Mouse (Mus musculus) forebrain, embryonic 14.5 days (tissue): ENCODE measurements around the gene Scfd2. TPM values are rescaled to one million over a fixed set of nuclear protein-coding genes. Genes with fewer than 3 reads are reported as not detected.
A peak's percentile ranks its signal among the peaks of the same experiment; 100 is the strongest.

ENCODE experiments used
- ATAC-seq: fragments of 200-750 bp; cut with Nextera tagmentation; 2 replicates; pipeline ENCODE4 v1.8.0; 2017; ENCODE audit warnings: mild to moderate bottlenecking, moderate library complexity
- DNase-seq: peaks from one replicate; pipeline ENCODE4 v3.0.0-alpha.2; 2015; ENCODE audit warnings: low spot score
- H3K27ac ChIP-seq: fragments of 300-500 bp; sonication (generic); 2 replicates; pipeline ENCODE4 v1.5.1; 2014; ENCODE audit warnings: low read depth, mild to moderate bottlenecking, control low read depth, low read length, moderate library complexity
- H3K27me3 ChIP-seq: fragments of 300-500 bp; sonication (generic); replicated peaks from 2 replicates; pipeline ENCODE4 v1.6.1; 2014; ENCODE audit warnings: low read length, control low read depth, mixed read lengths; ENCODE audit not compliant: control insufficient read depth, insufficient read depth
- H3K36me3 ChIP-seq: fragments of 300-500 bp; sonication (generic); 2 replicates; pipeline ENCODE4 v1.6.1; 2014; ENCODE audit warnings: low read length, control low read depth; ENCODE audit not compliant: control insufficient read depth, insufficient read depth
- H3K4me1 ChIP-seq: fragments of 300-500 bp; sonication (generic); 2 replicates; pipeline ENCODE4 v1.6.1; 2014; ENCODE audit warnings: antibody characterized with exemption, low read length, control low read depth; ENCODE audit not compliant: control insufficient read depth, insufficient read depth
- H3K4me2 ChIP-seq: fragments of 300-500 bp; sonication (generic); 2 replicates; pipeline ENCODE4 v1.6.1; 2014; ENCODE audit warnings: mild to moderate bottlenecking, control low read depth, low read length
- H3K4me3 ChIP-seq: fragments of 300-500 bp; sonication (generic); 2 replicates; pipeline ENCODE4 v1.5.1; 2014; ENCODE audit warnings: low read depth, low read length, control low read depth
- H3K9ac ChIP-seq: fragments of 300-500 bp; sonication (generic); 2 replicates; pipeline ENCODE4 v1.6.1; 2014; ENCODE audit warnings: mild to moderate bottlenecking, low read length, control low read depth, moderate library complexity
- H3K9me3 ChIP-seq: fragments of 300-500 bp; sonication (generic); replicated peaks from 2 replicates; pipeline ENCODE4 v1.6.1; 2016; ENCODE audit warnings: low read length, control low read depth, mixed read lengths; ENCODE audit not compliant: control insufficient read depth
- WGBS: fragments of 180-500 bp; shearing (Covaris S2); extraction: QIAGEN DNeasy Blood & Tissue Kit; methylation state at CpG from one replicate; pipeline ENCODE4 v1.1.7; 2014; 5-methylcytosine and 5-hydroxymethylcytosine counted together
- polyA plus RNA-seq: library from polyadenylated mRNA; unstranded; fragments of >200 nt; fragmentation: Nextera tagmentation; extraction: Ambion mirVana; gene quantifications from 2 replicates; pipeline ENCODE4 v1.2.1, GENCODE M21; 2014

Gene Scfd2
- polyA plus RNA-seq, 1 experiment from 2014 or later = 18.6 TPM

DNA sequence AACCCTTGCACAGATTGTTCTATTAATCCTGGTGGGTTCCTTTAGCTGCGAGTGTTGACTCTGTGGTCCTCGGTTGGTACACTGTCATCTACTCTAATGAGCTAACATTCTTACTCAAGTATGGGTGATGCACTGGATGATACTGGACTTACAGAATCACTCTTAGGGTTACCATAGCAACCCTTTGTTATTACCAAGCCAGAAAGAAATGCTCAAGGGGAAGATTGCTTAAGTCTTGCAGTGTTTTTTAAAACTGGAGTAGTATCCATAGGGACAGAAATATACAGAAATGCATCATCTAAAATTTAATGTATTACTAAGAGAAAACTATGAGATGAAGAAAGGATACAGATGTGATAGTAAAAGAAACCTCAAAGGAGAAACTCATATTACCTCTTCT is 139.8 kb downstream of the Scfd2 start:
- Histone ChIP-seq H3K27me3 (no peaks in the 10 kb centered on the region), H3K27ac (no peak overlapping the region), H3K9me3 (no peaks in the 10 kb centered on the region), H3K9ac (no peak overlapping the region), H3K4me2 (no peak overlapping the region), H3K4me3 (no peak overlapping the region), H3K36me3 (no peaks in the 10 kb centered on the region), H3K4me1 (peaks cover 15% of the 10 kb centered on the region)
- 69% methylated on average over 2 of the region's 2 CpGs for WGBS
- no peak for DNase-seq
- no peak for ATAC-seq

- DNase-seq (no peak), ATAC-seq (no peak)
- no peaks in the 10 kb centered on the region for H3K36me3 ChIP-seq
- H3K4me1 ChIP-seq = peaks cover 15% of the 10 kb centered on the region
- no peak overlapping the region for H3K9ac ChIP-seq
- no peak overlapping the region for H3K4me3 ChIP-seq
- no peak overlapping the region for H3K27ac ChIP-seq
- H3K27me3 ChIP-seq = no peaks in the 10 kb centered on the region
- 88% methylated on average over 5 of the region's 5 CpGs for WGBS
- no peak overlapping the region for H3K4me2 ChIP-seq
- no peaks in the 10 kb centered on the region for H3K9me3 ChIP-seq
These were observed 140.2 kb downstream of the Scfd2 start for GRCm38 (mm10) chr5:74391346-74391745.

DNA sequence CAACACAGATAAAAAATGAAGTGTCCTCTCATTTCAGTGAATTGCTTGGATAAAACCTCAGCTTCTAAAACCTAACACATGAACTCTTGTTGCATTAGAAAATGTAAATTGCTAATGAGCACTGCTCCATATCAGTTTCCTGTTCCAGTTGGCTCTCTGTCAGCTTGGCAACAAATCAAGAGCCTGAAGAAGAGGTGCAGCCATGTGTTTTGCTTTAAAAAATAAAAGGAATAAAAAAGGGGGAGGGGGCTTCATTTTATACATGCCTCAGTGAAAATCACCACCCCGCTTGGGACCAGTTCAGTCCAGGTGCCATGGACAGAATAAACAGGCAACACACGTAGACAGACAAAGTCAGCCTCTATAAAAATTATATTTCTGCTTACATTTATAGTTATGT is 142.7 kb downstream of the Scfd2 start:
- ATAC-seq (peak; percentile 81), DNase-seq (peak; percentile 89)
- Histone ChIP-seq H3K9me3 (no peaks in the 10 kb centered on the region), H3K36me3 (no peaks in the 10 kb centered on the region), H3K4me1 (peaks cover 15% of the 10 kb centered on the region), H3K9ac (no peak overlapping the region), H3K4me3 (no peak overlapping the region), H3K4me2 (no peak overlapping the region), H3K27ac (no peak overlapping the region), H3K27me3 (no peaks in the 10 kb centered on the region)
- WGBS = 29% methylated on average over 2 of the region's 2 CpGs

DNA sequence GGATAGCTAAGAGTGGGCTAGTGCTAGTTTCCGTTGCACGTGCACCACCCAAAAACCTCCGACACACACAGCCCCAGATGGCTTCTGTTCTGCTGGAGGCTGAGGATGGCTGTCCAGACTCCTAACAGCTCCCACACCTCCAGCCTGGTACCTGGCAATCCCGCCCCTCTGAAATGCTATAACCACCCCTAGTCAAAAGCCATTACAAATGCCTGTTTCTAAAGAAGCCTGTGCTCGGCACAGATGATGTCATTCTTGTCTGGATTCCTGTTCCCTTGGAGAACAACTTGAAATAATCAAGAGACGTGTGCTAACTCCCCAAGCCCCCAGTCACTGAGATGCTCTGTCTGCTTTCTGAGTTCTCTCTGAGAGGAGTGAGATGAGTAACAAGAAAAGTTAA is 143.5 kb downstream of the Scfd2 start:
- peak; percentile 63 for ATAC-seq
- H3K27me3 ChIP-seq = no peaks in the 10 kb centered on the region
- DNase-seq = peak; percentile 58
- H3K4me3 ChIP-seq = no peak overlapping the region
- H3K4me2 ChIP-seq = 0 out of 2 replicates have a peak overlapping the region, but pooled peaks have one; percentile 14
- H3K36me3 ChIP-seq = no peaks in the 10 kb centered on the region
- peak overlapping the region; percentile 27; the same call in 1 of the 2 replicates for H3K27ac ChIP-seq
- no peak overlapping the region; the same call in 1 of the 2 replicates for H3K9ac ChIP-seq
- peaks cover 15% of the 10 kb centered on the region for H3K4me1 ChIP-seq
- WGBS = 37% methylated on average over 6 of the region's 6 CpGs
- no peaks in the 10 kb centered on the region for H3K9me3 ChIP-seq

DNA sequence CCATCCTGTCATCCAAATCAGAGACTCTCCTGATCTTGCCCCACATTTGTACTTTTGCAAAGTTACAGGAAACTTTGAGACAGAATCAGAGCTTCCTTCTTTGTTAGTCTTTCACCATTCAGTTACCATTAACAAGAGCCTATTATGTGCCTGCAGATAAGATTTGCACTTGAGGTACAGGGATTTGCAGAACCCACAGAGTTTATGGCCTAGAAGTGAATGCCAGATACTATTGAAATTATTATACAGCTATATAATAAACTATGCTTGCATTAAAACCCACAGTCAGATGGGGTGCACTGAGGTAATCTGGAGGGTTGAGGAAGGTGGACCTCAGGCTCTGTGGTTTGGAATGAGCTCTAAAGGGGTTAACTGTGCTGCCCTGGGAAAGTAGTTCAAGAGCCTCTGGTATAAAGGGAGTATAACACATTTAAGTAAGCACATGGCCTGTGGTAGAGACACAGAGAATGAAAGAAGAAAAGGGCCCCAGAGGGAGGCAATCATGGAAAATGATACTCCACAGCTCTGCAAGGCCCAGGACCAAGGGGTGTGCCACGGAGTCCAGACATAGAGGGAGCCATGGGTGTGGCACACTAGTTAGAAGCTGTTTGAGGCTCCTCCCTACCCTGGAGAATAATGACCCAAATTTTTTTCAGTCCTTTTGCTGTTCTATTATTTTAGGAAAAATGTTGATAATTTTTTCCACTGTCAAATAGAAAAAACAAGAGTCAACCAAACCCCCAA is 144.2 kb downstream of the Scfd2 start:
- H3K4me1 ChIP-seq = peaks cover 15% of the 10 kb centered on the region
- H3K9me3 ChIP-seq = no peaks in the 10 kb centered on the region
- no peak overlapping the region for H3K4me3 ChIP-seq
- no peaks in the 10 kb centered on the region for H3K27me3 ChIP-seq
- 63% methylated on average over 1 of the region's 1 CpGs for WGBS
- H3K36me3 ChIP-seq = no peaks in the 10 kb centered on the region
- DNase-seq (no peak), ATAC-seq (no peak)
- H3K4me2 ChIP-seq = no peak overlapping the region
- H3K9ac ChIP-seq = no peak overlapping the region
- H3K27ac ChIP-seq = no peak overlapping the region

DNA sequence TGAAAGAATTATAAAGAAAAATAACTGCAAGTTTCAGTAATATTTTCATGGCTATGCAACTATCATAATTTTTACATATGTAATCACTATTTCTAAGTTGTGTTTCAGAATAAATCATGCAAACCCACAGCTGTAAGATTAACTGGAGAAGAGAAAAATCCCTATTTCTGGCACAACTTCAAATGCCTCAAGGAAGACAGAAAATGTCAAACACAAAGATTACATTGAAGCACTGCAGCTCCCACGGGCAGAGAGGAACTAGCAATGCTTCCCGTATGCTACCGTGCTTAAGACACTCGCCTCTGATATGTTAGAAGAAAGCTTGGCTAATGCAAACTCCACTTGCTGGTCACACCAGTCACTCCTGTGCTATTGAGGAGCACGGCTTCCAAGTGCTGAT is 151.5 kb downstream of the Scfd2 start:
- H3K27me3 ChIP-seq = no peaks in the 10 kb centered on the region
- H3K9ac ChIP-seq = no peak overlapping the region
- WGBS = 78% methylated on average over 5 of the region's 5 CpGs
- no peaks in the 10 kb centered on the region for H3K36me3 ChIP-seq
- no peak overlapping the region for H3K4me2 ChIP-seq
- H3K9me3 ChIP-seq = no peaks in the 10 kb centered on the region
- no peak for ATAC-seq
- no peak overlapping the region for H3K27ac ChIP-seq
- no peaks in the 10 kb centered on the region for H3K4me1 ChIP-seq
- DNase-seq = no peak
- H3K4me3 ChIP-seq = no peak overlapping the region

- peaks cover 13% of the 10 kb centered on the region for H3K4me1 ChIP-seq
- WGBS = 58% methylated on average over 9 of the region's 9 CpGs
- DNase-seq (no peak), ATAC-seq (no peak)
- H3K27me3 ChIP-seq = no peaks in the 10 kb centered on the region
- H3K36me3 ChIP-seq = no peaks in the 10 kb centered on the region
- H3K4me2 ChIP-seq = no peak overlapping the region
- H3K27ac ChIP-seq = no peak overlapping the region
- H3K4me3 ChIP-seq = no peak overlapping the region
- no peak overlapping the region for H3K9ac ChIP-seq
- H3K9me3 ChIP-seq = no peaks in the 10 kb centered on the region
These were observed 164.9 kb downstream of the Scfd2 start for GRCm38 (mm10) chr5:74366710-74367101.

DNA sequence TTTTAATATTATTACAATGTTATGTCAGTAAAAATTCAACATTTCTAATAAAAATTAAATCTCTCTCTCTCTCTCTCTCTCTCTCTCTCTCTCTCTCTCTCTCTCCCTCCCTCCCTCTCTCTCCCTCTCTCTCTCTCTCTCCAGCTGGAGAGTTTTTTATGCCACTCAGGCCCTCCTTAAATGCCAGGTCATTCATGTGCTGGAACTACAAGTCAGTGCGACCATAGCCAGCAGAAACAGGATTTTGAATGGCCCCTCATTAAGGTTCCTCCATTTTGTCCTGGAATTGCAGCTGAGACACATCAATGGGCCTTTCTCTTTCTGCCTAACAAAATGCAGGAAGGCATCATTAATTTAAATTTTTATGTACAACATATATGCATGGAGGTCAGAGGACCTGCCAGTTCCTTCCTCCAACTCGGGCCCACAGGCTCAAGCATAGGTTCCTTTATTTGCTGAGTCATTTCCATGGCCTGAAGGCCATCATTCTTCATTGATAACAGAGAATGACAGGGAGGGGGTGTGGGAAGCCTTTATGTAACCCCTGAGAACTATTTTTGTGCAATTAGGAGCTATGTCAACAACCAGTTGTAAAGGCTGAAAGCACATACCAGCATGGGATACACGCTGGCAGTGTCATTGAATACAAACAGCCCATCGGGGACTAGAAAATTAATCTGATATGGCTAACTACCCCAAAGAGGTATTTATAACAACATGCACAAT is 165.4 kb downstream of the Scfd2 start:
- H3K9ac ChIP-seq = no peak overlapping the region
- H3K4me3 ChIP-seq = no peak overlapping the region
- no peaks in the 10 kb centered on the region for H3K27me3 ChIP-seq
- DNase-seq = no peak
- no peak overlapping the region for H3K27ac ChIP-seq
- ATAC-seq = no peak
- no peaks in the 10 kb centered on the region for H3K9me3 ChIP-seq
- no peaks in the 10 kb centered on the region for H3K36me3 ChIP-seq
- H3K4me1 ChIP-seq = peaks cover 13% of the 10 kb centered on the region
- H3K4me2 ChIP-seq = no peak overlapping the region
- 23% methylated on average over 4 of the region's 4 CpGs for WGBS

DNA sequence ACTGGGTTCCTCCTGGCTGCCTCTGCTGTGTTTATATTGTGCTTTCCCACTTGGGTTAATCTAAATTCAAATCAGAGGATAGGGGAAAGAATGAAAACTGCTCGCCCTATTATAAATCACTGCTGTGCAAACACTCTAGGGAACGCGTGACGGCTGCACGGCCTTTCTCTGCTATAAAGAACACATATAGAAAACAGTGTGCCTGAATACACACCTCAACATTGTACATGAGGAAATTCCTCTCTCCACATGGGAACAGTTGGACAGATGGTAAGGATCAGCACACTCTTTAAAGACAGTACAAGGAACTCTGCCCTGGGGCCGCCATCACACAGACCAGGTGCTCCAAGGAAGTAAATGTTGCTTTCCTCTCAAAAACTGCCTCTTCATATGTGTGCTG is 166.2 kb downstream of the Scfd2 start:
- H3K9me3 ChIP-seq = no peaks in the 10 kb centered on the region
- WGBS = 40% methylated on average over 6 of the region's 6 CpGs
- H3K9ac ChIP-seq = no peak overlapping the region
- no peak overlapping the region for H3K27ac ChIP-seq
- DNase-seq (no peak), ATAC-seq (peak; percentile 46)
- no peak overlapping the region for H3K4me3 ChIP-seq
- no peak overlapping the region for H3K4me2 ChIP-seq
- H3K36me3 ChIP-seq = no peaks in the 10 kb centered on the region
- H3K4me1 ChIP-seq = peaks cover 13% of the 10 kb centered on the region
- no peaks in the 10 kb centered on the region for H3K27me3 ChIP-seq
